Mouse (Mus musculus) inflammation-experienced regulatory T-cells, adult 6 months (primary cell): ENCODE data around the gene Olfr286. TPM values are rescaled to one million over a fixed set of nuclear protein-coding genes. Genes with fewer than 3 reads are reported as not detected.

Experiments
- ATAC-seq: one replicate; pipeline ENCODE4 v1.8.0; 2017
- polyA plus RNA-seq, 3 experiments: library from polyadenylated mRNA; unstranded; fragments of 100-300 nt; shearing (Covaris generic); gene quantifications; one replicate each; pipeline ENCODE4 v1.2.1; 2017

Olfr286 gene
- not detected for polyA plus RNA-seq

- no peak for ATAC-seq
Observed at GRCm38 (mm10) chr15:98234350-98234749, at the start of gene Olfr286. Gene Olfr286 (minus strand): TSS chr15:98234450.

DNA sequence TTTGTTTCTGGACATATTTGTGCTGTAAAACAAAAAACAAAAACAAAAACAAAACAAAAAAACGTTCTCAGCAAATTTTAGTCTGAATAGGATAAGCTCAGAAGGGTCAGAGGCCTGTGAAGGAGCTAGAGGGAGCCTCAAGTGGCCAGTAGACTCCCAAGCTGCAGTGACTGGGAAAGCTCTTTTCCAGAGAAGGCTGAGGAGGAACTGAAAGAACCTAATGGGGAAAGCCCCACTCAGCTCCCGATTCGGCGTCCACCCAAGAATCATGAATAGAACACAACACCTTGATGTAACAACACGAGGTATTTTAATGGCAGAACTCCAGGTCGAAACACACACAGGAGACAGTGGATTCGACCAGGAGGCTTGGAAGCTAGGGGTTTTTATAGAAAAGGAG, 23.5 kb upstream of the Olfr286 start:
- ATAC-seq = no peak

GRCm38 (mm10) chr15:98257193-98257592, 22.9 kb upstream of the Olfr286 start, which contains the start of gene H1fnt:
Gene H1fnt (minus strand): TSS chr15:98257293.
- no peak for ATAC-seq

- ATAC-seq = no peak
Observed at GRCm38 (mm10) chr15:98256271-98256670, 22.0 kb upstream of the Olfr286 start.

DNA sequence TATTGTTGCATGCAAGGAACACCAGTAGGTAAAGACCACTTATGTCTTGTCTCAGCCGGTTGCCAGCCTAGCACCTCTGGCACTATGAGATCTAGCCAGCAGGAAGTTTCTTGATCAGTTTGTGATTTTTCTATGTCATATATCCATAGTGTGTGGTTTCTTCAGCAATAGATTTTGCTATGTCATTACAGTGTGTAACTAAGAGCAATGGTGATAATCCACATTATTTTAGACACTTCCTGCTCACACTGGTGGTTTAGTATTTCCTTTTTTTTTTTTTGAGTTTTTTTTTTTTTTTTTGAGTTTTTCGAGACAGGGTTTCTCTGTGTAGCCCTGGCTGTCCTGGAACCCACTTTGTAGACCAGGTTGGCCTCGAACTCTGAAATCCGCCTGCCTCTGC, 1.2 kb upstream of the Olfr286 start:
- no peak for ATAC-seq

DNA sequence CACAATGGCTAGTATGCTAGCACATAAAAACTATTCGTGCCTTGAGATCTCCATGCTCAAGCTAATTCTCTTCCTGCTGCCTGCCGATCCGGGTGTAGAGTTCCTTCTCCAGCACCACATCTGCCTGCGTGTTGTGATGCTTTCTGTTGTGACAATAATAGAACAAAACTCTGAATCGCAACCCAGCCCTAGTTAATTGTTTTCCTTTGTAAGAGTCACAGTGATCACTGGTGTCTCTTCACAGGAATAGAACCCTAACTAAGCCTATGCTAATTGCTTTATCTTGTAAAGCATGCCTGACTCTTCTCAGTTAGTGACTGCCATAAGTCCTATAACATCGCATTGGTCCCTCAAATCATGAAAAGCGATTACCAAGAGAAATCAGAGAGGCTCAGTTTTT, 8.2 kb downstream of the Olfr286 start:
- no peak for ATAC-seq

DNA sequence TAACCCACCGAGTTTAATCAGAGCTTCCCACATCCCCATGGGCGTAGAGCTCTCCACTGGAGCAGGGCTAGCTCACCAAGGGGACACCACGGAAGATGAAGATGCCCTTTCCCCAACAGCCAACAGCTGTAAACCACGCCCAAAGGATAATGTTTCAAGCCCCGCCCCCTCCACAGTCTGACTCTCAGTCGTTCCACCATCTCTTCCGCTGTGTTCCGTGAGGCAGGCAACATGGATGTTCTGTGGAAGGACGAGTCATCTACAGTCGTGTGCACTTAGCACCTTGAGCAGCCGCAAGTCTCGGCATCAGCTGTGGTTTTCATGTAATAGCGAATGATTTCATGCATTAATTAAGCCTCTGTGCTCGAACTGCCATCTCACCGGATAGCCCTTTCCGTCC, 8.6 kb downstream of the Olfr286 start:
- ATAC-seq = no peak

DNA sequence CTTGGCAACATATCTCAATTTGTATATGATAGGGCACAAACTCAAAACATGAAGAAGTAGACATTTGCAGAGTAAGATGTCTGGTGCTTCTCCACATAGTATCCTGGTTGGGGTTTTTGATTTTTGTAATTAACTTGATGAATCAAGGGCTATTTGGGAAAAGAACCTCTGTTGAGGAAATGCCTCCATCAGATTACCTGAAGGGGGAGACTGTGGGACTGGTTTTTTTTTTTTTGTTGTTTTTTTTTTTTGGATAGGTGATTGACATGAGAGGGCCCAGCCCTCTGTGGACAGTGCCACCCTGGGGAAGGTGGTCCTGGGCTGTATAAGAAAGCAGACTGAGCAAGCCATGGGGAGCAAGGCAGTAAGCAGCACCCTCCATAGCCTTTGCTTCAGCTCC, 11.9 kb downstream of the Olfr286 start:
- ATAC-seq = no peak

DNA sequence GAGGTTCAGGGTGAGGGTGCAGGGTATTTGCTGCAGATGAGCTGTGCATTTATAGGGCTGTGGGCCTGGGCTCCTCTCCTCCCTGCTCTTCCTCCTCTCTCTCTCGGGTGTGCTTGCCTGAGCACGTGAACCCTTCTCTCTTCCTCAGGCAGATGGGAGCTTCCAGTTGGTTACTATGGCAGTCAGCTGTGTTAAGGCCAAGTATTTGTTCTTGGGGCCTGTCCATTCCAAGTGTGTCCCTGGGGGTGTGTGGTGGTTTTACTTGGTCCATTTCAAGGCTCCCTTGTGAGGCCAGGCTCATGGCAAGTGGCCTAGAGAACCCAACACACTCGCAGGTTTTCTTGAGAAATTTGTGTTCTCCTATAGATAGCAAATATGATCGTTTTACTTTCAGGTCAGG, 13.4 kb downstream of the Olfr286 start, which contains the start of the genes Gm44579 and Olfr287:
Gm44579 (minus strand) TSS at position 101 of the 400 bp plus-strand sequence.
Olfr287 (minus strand) TSS at position 180 of the 400 bp plus-strand sequence.
- no peak for ATAC-seq

- no peak for ATAC-seq
Observed at GRCm38 (mm10) chr15:98214130-98214529, 20.1 kb downstream of the Olfr286 start.

- ATAC-seq = no peak
Observed at GRCm38 (mm10) chr15:98213336-98213870, 20.8 kb downstream of the Olfr286 start.

DNA sequence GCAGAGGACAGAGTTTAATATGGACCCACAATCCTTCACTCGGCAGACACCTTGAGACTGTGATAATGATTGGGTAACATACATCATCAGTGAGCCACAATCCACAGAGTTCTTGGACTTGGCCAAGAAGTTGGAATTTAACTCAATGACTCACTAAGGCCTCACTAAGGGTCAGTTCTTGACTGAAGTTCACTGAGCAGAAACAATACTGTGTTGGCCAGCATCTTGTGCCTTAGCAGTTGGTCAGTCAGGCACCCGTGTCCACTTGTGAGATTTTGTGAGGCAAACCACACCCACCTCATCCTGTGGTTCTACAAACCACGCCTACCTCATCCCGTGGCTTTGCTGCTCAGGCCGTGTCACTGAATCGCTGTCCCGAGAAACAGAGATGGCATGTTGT, 24.6 kb downstream of the Olfr286 start:
- no peak for ATAC-seq

- no peak for ATAC-seq
Observed at GRCm38 (mm10) chr15:98195442-98195841, 38.8 kb downstream of the Olfr286 start, which contains the start of gene Olfr288. Gene Olfr288 (minus strand): TSS chr15:98195542.

DNA sequence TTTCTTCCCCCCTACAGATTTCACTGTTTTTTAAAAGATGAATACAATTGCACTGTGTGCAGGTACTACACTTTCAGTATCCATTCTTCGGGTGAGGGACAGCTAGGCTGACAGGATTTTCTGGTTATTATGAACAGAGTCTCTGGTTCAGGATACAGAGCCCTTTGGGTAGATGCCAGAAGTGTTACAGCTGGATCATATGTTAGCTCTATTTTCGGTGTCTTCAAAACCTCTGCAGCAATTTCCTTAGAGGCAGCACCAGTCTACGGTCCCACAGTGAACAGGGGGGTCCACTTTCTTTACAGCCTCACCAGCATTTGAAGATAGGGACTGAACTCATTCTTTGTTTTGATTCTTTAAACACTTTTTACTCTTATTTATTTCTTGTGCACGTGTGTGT, 49.8 kb downstream of the Olfr286 start:
- ATAC-seq = no peak

GRCm38 (mm10) chr15:98181856-98182570, 52.2 kb downstream of the Olfr286 start:
- ATAC-seq = no peak

DNA sequence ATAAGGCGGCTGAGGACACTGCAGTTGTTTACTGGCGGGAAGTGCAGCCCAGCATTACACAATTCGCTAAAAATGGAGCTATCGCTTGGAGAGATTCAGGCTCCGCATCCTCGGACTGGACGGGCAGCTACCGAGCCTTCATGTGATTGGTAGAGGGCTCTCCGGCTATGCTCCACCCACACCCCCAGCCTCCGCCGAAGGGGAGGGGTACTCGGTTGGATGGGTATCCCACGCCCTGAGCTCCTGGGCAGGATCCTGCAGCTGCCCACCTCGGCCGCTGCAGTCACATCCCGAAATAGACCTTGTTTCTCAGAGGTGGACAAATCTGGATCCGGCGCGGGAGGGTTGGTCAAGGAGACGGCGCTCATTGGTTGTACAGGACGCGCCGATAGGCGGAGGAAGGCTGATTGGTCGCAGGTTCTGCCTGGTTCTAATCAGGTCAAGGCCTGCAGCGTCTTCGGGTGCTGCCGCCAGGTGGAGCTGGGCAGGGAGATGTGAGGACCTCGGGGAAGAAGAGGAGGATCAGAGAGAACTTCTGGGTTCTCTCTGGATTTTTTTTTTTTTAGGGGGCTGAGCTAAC, 53.0 kb downstream of the Olfr286 start:
- ATAC-seq = peak; percentile 93

GRCm38 (mm10) chr15:98180567-98181131, 53.6 kb downstream of the Olfr286 start:
- no peak for ATAC-seq

GRCm38 (mm10) chr15:98177320-98177719, 56.9 kb downstream of the Olfr286 start:
- no peak for ATAC-seq

Other genes with a start within 250 kb of the Olfr286 start
- gene Col2a1, start 229.8 kb downstream of the Olfr286 start, polyA plus RNA-seq = not detected
- 1 to 10 TPM; 4.9 to 5.6 (median 5.2) TPM for gene Pfkm, start 141.9 kb downstream of the Olfr286 start, polyA plus RNA-seq
- 10 to 100 TPM; 29.3 to 35.6 (median 35.0) TPM for gene Senp1, start 140.7 kb downstream of the Olfr286 start, polyA plus RNA-seq
- 10 to 100 TPM; 37.1 to 44.9 (median 41.2) TPM for gene Asb8, start 68.8 kb downstream of the Olfr286 start, polyA plus RNA-seq
- gene Ccdc184, start 67.3 kb downstream of the Olfr286 start, polyA plus RNA-seq = under 1 TPM; 0.25 to 0.91 (median 0.36) TPM
- gene Olfr288, start 38.9 kb downstream of the Olfr286 start, polyA plus RNA-seq = not detected
- not detected for gene Gm44579, start 13.5 kb downstream of the Olfr286 start, polyA plus RNA-seq
- gene Olfr287, start 13.4 kb downstream of the Olfr286 start, polyA plus RNA-seq = not detected
- not detected for gene H1fnt, start 22.8 kb upstream of the Olfr286 start, polyA plus RNA-seq
- not detected for gene Zfp641, start 61.7 kb upstream of the Olfr286 start, polyA plus RNA-seq
- gene Olfr285, start 82.9 kb upstream of the Olfr286 start, polyA plus RNA-seq = not detected
- not detected for gene Olfr284, start 106.5 kb upstream of the Olfr286 start, polyA plus RNA-seq
- not detected for gene Olfr283, start 146.5 kb upstream of the Olfr286 start, polyA plus RNA-seq
- gene Olfr282, start 196.8 kb upstream of the Olfr286 start, polyA plus RNA-seq = not detected
- not detected for gene Olfr281, start 218.1 kb upstream of the Olfr286 start, polyA plus RNA-seq
- gene OR5BS1P, start 235.4 kb upstream of the Olfr286 start, polyA plus RNA-seq = not detected
- gene Lalba, start 248.3 kb upstream of the Olfr286 start, polyA plus RNA-seq = not detected